Mouse (Mus musculus): ENCODE measurements around the gene Pard3.
"Not testable (repeated sequence)": the region's sequence is repeated elsewhere in the genome, so short reads cannot be mapped to it uniquely, and the experiment has no call there.

Gene Pard3

GRCm38 (mm10) chr8:127136201-127136600 is 72.5 kb downstream of the Pard3 start:
- no peak for DNase-seq (ENCODE audit: low read depth, low spot score)

GRCm38 (mm10) chr8:127136781-127137180 is 73.1 kb downstream of the Pard3 start:
- DNase-seq (ENCODE audit: low read depth, low spot score), result no peak

DNA sequence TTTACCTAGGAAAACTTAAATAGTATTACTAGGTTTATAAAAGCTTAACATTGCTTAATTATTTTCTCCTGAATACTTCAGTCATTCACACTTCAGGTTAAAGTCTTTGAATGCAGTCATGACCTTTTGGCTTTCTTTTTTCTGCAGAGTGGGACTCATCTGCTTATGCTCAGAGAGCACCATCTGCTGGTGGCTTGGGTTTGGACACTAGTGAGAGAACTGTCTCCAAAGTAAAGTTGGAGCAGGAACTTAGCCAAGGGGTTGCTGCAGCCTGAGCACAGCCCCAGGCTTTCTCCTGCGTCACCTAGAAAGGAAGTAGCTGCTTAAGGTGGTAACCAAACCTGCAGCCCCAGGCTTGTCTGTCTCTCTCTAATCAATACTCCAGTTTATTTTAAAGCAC is 75.5 kb downstream of the Pard3 start:
- peak; percentile 82 for DNase-seq (ENCODE audit: low read depth, low spot score)

DNA sequence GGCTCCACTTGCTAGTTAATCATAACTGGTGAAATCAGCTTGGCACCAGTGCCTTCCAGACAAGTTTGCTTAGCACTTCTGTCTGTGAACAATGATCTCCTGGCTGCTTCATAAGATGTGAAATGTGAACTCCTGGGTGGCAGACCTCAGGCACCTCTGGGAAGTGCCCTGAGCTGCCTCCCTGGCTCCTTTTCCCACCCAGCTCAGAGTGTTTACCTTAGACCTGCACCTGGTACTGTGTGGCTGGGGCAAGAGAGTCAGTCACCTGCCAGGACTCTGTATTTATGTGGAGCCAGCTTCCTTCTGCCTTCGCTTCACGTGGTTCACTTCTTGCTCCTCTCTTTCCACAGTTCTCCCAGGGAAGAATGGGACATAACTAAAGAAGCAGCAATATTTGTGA is 77.3 kb downstream of the Pard3 start:
- no peak for DNase-seq (ENCODE audit: low read depth, low spot score)

GRCm38 (mm10) chr8:127143641-127144040 is 79.9 kb downstream of the Pard3 start:
- DNase-seq (ENCODE audit: low read depth, low spot score), result no peak

- no peak for DNase-seq (ENCODE audit: low read depth, low spot score)
These were observed 80.9 kb downstream of the Pard3 start for GRCm38 (mm10) chr8:127144562-127144961.

- no peak for DNase-seq (ENCODE audit: low read depth, low spot score)
These were observed 81.4 kb downstream of the Pard3 start for GRCm38 (mm10) chr8:127145135-127145534.

DNA sequence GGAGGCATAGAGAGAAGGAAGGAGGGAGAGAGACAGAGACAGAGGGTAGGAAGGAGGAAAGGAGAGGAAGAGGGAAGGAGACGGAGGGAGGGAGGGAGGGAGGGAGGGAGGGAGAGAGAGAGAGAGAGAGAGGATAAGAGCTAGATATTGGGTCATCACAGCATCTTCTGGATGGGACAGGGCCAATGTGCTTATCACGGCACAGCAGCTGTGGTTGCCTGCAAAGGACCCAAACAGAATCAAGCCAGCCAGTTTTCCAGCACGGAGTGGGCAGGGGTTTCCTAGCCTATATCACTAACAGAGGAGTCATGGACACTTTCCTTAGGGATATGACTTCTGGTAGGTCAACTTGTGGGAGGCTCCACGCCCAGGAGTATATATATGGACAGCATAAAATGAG is 82.4 kb downstream of the Pard3 start:
- DNase-seq (ENCODE audit: low read depth, low spot score), result no peak

GRCm38 (mm10) chr8:127148821-127149220 is 85.1 kb downstream of the Pard3 start:
- no peak for DNase-seq (ENCODE audit: low read depth, low spot score)

- DNase-seq (ENCODE audit: low read depth, low spot score), result no peak
These were observed 87.0 kb downstream of the Pard3 start for GRCm38 (mm10) chr8:127150645-127151044.

GRCm38 (mm10) chr8:127151706-127152105 is 88.0 kb downstream of the Pard3 start:
- no peak for DNase-seq (ENCODE audit: low read depth, low spot score)

- DNase-seq (ENCODE audit: low read depth, low spot score), result no peak
These were observed 93.4 kb downstream of the Pard3 start for GRCm38 (mm10) chr8:127157087-127157486.

- no peak for DNase-seq (ENCODE audit: low read depth, low spot score)
These were observed 95.8 kb downstream of the Pard3 start for GRCm38 (mm10) chr8:127159421-127159966.

DNA sequence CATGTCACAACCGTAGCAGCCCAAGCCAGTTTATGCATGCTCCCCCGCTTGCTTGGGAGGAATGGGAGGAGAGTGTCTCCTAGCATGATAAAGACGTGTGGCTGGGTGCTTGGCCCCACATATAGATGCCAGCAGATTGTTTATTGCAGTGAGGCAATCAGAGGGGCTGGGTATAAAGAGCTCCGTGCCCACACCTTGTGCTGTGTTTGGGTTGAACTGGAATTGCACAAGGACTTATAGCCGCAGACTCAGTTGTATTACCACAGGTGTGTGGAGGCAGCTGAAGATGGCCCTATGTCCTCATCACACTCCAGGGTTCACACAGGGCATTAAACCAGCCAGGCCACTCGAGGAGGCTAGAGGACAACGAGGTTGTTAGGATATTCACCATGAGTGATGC is 98.2 kb downstream of the Pard3 start:
- DNase-seq (ENCODE audit: low read depth, low spot score), result no peak

- DNase-seq (ENCODE audit: low read depth, low spot score), result no peak
These were observed 99.1 kb downstream of the Pard3 start for GRCm38 (mm10) chr8:127162821-127163220.

DNA sequence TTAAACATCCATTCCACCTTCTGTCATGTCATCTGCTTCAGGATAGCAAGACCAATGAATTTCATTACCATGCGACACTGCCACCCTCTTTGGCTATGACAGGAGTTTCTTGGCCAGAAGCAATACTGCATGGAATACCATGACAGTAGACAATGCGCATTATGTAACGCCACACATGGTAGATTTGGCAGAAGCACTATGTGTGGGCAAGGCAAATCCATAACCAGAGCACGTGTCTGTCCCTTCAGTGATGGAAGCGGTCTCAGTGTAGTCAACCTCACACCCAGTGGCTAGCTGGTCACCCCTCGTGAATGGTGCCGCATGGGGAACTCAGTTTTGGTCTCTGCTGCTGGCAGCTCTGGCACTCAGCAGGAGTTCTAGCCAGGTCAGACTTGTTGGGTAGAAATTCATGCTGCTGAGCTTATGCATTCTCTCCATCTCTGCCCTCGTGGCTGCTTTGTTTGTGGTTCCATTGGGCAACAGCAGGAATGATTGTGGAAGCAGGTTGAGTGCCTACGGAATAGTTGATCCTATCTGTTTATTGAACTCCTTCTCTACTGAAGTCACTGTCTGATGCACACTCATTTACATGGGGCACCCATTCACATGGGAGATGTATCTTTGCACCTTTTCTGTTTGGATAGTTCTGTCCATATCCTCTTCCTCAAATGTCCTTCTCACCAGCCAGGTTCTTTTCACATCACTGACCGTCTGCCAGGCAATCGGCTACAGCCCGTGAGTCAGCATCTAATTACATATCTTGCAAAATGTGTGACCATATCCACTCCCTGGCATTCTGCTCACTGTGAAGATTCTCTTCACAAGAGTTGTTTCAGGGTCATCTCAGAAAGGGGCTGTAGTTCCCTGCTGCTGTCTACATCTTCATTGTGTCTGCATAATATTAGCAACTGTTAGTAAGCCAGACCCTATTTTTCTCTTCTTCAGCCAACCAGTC is 100.9 kb downstream of the Pard3 start:
- DNase-seq (ENCODE audit: low read depth, low spot score), result no peak

- no peak for DNase-seq (ENCODE audit: low read depth, low spot score)
These were observed 104.8 kb downstream of the Pard3 start for GRCm38 (mm10) chr8:127168496-127168895.

DNA sequence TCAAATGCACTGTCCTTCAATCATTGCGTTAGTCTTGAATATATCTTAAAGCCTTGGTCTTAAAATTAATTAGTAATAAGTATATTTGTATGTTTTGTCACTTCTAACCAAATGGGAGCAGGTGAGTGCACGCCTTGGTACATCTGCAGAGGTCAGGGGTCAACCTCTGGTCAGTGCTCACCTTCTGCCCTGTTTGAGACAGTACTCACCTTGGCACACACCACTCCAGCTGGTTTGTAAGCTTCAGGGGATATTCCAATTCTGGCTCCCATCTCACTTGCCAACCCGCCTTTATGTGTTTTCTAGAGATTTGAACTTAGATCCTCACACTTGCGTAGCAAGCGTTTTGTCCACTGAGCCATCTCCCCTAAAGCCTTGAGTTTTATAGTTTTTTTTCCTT is 105.7 kb downstream of the Pard3 start:
- no peak for DNase-seq (ENCODE audit: low read depth, low spot score)

DNA sequence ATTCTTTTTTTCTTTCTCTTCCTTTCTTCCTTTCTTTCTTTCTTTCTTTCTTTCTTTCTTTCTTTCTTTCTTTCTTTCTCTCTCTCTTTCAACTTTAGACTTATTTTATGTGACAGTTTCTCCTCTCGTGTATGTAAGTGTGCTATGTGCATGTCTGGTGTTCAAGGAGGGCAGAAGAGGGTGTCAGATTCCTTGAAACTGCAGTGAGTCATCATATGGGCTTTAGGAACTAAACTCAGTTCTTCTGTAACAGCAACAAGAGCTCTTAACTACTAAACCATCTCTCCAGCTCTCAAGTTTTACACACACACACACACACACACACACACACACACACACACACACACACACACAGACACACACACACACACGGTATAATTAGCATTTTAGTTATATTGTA is 106.7 kb downstream of the Pard3 start:
- DNase-seq (ENCODE audit: low read depth, low spot score), result not testable (repeated sequence)

- DNase-seq (ENCODE audit: low read depth, low spot score), result no peak
These were observed 107.2 kb downstream of the Pard3 start for GRCm38 (mm10) chr8:127170930-127171329.

DNA sequence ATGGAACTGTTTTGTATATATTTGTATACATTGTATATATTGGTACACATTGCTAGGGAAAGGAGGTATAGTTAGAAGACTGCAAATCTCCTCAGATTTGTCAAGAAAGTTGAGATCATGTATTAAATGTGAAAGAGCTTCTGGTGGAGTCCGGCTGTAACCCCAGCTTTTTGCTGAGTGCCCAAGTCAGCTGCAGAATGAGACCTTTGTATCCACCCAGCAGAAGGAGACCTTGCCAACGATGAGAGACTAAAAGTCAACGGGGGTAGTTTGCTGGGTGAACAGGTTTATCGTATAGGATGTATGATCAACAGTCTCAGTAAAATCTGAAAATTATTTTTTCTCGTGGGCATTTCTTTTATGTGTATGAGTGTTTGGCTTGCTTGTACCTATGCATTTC is 109.8 kb downstream of the Pard3 start:
- no peak for DNase-seq (ENCODE audit: low read depth, low spot score)

- DNase-seq (ENCODE audit: low read depth, low spot score), result no peak
These were observed 110.7 kb downstream of the Pard3 start for GRCm38 (mm10) chr8:127174411-127174810.

GRCm38 (mm10) chr8:127175160-127175836 is 111.6 kb downstream of the Pard3 start:
- DNase-seq (ENCODE audit: low read depth, low spot score), result no peak

Data from ZHBTc4 (cell line).